Mouse (Mus musculus) lung, adult 2 months (tissue): ENCODE data around the gene Ifitm6.

Experiments
- CTCF ChIP-seq: fragments of 200-500 bp; IDR thresholded peaks from 2 replicates; pipeline ENCODE4 v1.5.1; 2011; ENCODE audit warnings: mild to moderate bottlenecking, low read length, control low read depth; ENCODE audit not compliant: insufficient read depth
- POLR2A ChIP-seq: fragments of 200-500 bp; IDR thresholded peaks from 2 replicates; pipeline ENCODE4 v1.6.1; 2011; ENCODE audit warnings: low read depth, mild to moderate bottlenecking, control low read depth, low read length, borderline replicate concordance; ENCODE audit errors: extremely low read depth

GRCm38 (mm10) chr7:140975465-140975864 is 42.3 kb downstream of the Ifitm6 start:
- TF ChIP-seq POLR2A = no peak
- TF ChIP-seq CTCF = no peak
